Mouse (Mus musculus) cortical plate, adult 2 months (tissue): ENCODE results near the gene Camta1. TPM values are rescaled to one million over a fixed set of nuclear protein-coding genes. Genes with fewer than 3 reads are reported as not detected.

Experiments used
- H3K27ac ChIP-seq: fragments of 200-500 bp; 2 replicates; pipeline ENCODE4 v1.5.1; 2012; ENCODE audit warnings: low read length, control low read depth, inconsistent platforms; ENCODE audit not compliant: insufficient read depth
- H3K4me1 ChIP-seq: fragments of 200-500 bp; 2 replicates; pipeline ENCODE4 v1.6.1; 2011; ENCODE audit warnings: low read length; ENCODE audit not compliant: control insufficient read depth, insufficient read depth
- H3K4me3 ChIP-seq: fragments of 200-500 bp; 2 replicates; pipeline ENCODE4 v1.5.1; 2011; ENCODE audit warnings: mild to moderate bottlenecking, low read length, control low read depth; ENCODE audit not compliant: insufficient read depth
- CTCF ChIP-seq: fragments of 200-500 bp; IDR thresholded peaks from 2 replicates; pipeline ENCODE4 v1.5.1; 2011; ENCODE audit warnings: mild to moderate bottlenecking, control low read depth, low read length; ENCODE audit not compliant: insufficient read depth; ENCODE audit errors: extremely low read depth
- POLR2A ChIP-seq: fragments of 200-500 bp; IDR thresholded peaks from 2 replicates; pipeline ENCODE4 v1.6.1; 2011; ENCODE audit warnings: mild to moderate bottlenecking, low read length, control low read depth; ENCODE audit not compliant: insufficient read depth; ENCODE audit errors: extremely low read depth
- polyA plus RNA-seq: library from polyadenylated mRNA; depleted of rRNA; stranded (reverse); fragments of >200 nt; gene quantifications from 2 replicates; pipeline ENCODE4 v1.2.3, GENCODE M21; 2012

Camta1 gene
- polyA plus RNA-seq, 1 experiment: 111 TPM

- no peak overlapping the region for H3K27ac ChIP-seq
- TF ChIP-seq POLR2A (no peak), CTCF (no peak)
- H3K4me3 ChIP-seq: no peak overlapping the region
- peaks cover 6% of the 10 kb centered on the region for H3K4me1 ChIP-seq
Observed at GRCm38 (mm10) chr4:151180394-151180902, 681.2 kb downstream of the Camta1 start.

GRCm38 (mm10) chr4:151179639-151180038 lies 682.0 kb downstream of the Camta1 start:
- Histone ChIP-seq H3K4me3 (no peak overlapping the region), H3K4me1 (peaks cover 6% of the 10 kb centered on the region), H3K27ac (no peak overlapping the region)
- TF ChIP-seq POLR2A (no peak), CTCF (no peak)

- H3K27ac ChIP-seq: no peak overlapping the region
- H3K4me1 ChIP-seq: peaks cover 6% of the 10 kb centered on the region
- no peak overlapping the region for H3K4me3 ChIP-seq
- TF ChIP-seq CTCF (no peak), POLR2A (no peak)
Observed at GRCm38 (mm10) chr4:151178970-151179378, 682.7 kb downstream of the Camta1 start.

- TF ChIP-seq CTCF (no peak), POLR2A (no peak)
- Histone ChIP-seq H3K27ac (no peak overlapping the region), H3K4me1 (no peaks in the 10 kb centered on the region), H3K4me3 (no peak overlapping the region)
Observed at GRCm38 (mm10) chr4:151172526-151172925, 689.1 kb downstream of the Camta1 start.

GRCm38 (mm10) chr4:151171117-151171516 lies 690.6 kb downstream of the Camta1 start:
- Histone ChIP-seq H3K27ac (no peak overlapping the region), H3K4me3 (no peak overlapping the region), H3K4me1 (no peaks in the 10 kb centered on the region)
- no peak for TF ChIP-seq POLR2A
- TF ChIP-seq CTCF: no peak

- Histone ChIP-seq H3K27ac (no peak overlapping the region), H3K4me3 (no peak overlapping the region), H3K4me1 (no peaks in the 10 kb centered on the region)
- TF ChIP-seq CTCF (no peak), POLR2A (no peak)
Observed at GRCm38 (mm10) chr4:151170658-151171057, 691.0 kb downstream of the Camta1 start.

- TF ChIP-seq CTCF (no peak), POLR2A (no peak)
- no peaks in the 10 kb centered on the region for H3K4me1 ChIP-seq
- H3K27ac ChIP-seq: no peak overlapping the region
- H3K4me3 ChIP-seq: no peak overlapping the region
Observed at GRCm38 (mm10) chr4:151166969-151167368, 694.7 kb downstream of the Camta1 start.

- Histone ChIP-seq H3K4me3 (no peak overlapping the region), H3K27ac (no peak overlapping the region), H3K4me1 (no peaks in the 10 kb centered on the region)
- TF ChIP-seq POLR2A: no peak
- no peak for TF ChIP-seq CTCF
Observed at GRCm38 (mm10) chr4:151165539-151165938, 696.1 kb downstream of the Camta1 start.

GRCm38 (mm10) chr4:151164309-151164708 lies 697.4 kb downstream of the Camta1 start:
- H3K4me1 ChIP-seq: no peaks in the 10 kb centered on the region
- no peak overlapping the region for H3K4me3 ChIP-seq
- TF ChIP-seq POLR2A (no peak), CTCF (no peak)
- no peak overlapping the region for H3K27ac ChIP-seq

GRCm38 (mm10) chr4:151161869-151162268 lies 699.8 kb downstream of the Camta1 start:
- TF ChIP-seq CTCF (no peak), POLR2A (no peak)
- no peaks in the 10 kb centered on the region for H3K4me1 ChIP-seq
- no peak overlapping the region for H3K27ac ChIP-seq
- no peak overlapping the region for H3K4me3 ChIP-seq

- Histone ChIP-seq H3K4me1 (no peaks in the 10 kb centered on the region), H3K4me3 (no peak overlapping the region), H3K27ac (no peak overlapping the region)
- TF ChIP-seq CTCF: 0 out of 2 replicates have a peak, but pooled peaks have one; percentile 5
- TF ChIP-seq POLR2A: no peak
Observed at GRCm38 (mm10) chr4:151160932-151161331, 700.7 kb downstream of the Camta1 start.
